Mouse (Mus musculus) lung, postnatal 10 days (tissue): ENCODE measurements at regions not wholly inside any gene's neighbourhood (a gene's known extent, or its start where the extent isn't known, plus 50 kb on each side); places are given as distances from the start of the nearest gene placed in this dataset.

Experiments used
- DNase-seq: peaks from one replicate; pipeline ENCODE4 v3.0.0; 2021

- no peak for DNase-seq
Measured at GRCm38 (mm10) chr9:95331275-95331674, 75.2 kb downstream of the Chst2 start.

GRCm38 (mm10) chr9:95330097-95330496 is 76.4 kb downstream of the Chst2 start:
- DNase-seq = no peak

- DNase-seq = no peak
Measured at GRCm38 (mm10) chr9:95329053-95329430, 77.5 kb downstream of the Chst2 start.

- DNase-seq = no peak
Measured at GRCm38 (mm10) chr9:95328261-95329052, 78.1 kb downstream of the Chst2 start.

GRCm38 (mm10) chr9:95327771-95328170 is 78.8 kb downstream of the Chst2 start:
- DNase-seq = peak; percentile 51

GRCm38 (mm10) chr9:95323622-95324021 is 82.9 kb downstream of the Chst2 start:
- no peak for DNase-seq

- no peak for DNase-seq
Measured at GRCm38 (mm10) chr9:95322893-95323292, 83.6 kb downstream of the Chst2 start.

GRCm38 (mm10) chr9:95322031-95322430 is 84.5 kb downstream of the Chst2 start:
- no peak for DNase-seq

- no peak for DNase-seq
Measured at GRCm38 (mm10) chr9:95318926-95319325, 87.6 kb downstream of the Chst2 start.

- DNase-seq = no peak
Measured at GRCm38 (mm10) chr9:95316726-95317125, 89.8 kb downstream of the Chst2 start.

GRCm38 (mm10) chr9:95315080-95315479 is 91.4 kb downstream of the Chst2 start:
- DNase-seq = no peak

GRCm38 (mm10) chr9:95311671-95312070 is 94.9 kb downstream of the Chst2 start:
- DNase-seq = no peak

GRCm38 (mm10) chr9:95289008-95289407 is 117.5 kb downstream of the Chst2 start:
- DNase-seq = no peak

GRCm38 (mm10) chr9:95282996-95283395 is 123.5 kb downstream of the Chst2 start:
- no peak for DNase-seq

GRCm38 (mm10) chr9:95282502-95282901 is 124.0 kb downstream of the Chst2 start:
- DNase-seq = no peak
